Mouse (Mus musculus): ENCODE measurements around the gene Gsta1.
"Not testable (repeated sequence)": the region's sequence is repeated elsewhere in the genome, so short reads cannot be mapped to it uniquely, and the experiment has no call there.

Gene Gsta1

GRCm38 (mm10) chr9:78230461-78230860 lies at the start of gene Gsta1:
Gene Gsta1 (plus strand): TSS chr9:78230656.
- not testable (repeated sequence) for DNase-seq (ENCODE audit: low read depth, low spot score)

GRCm38 (mm10) chr9:78182474-78182873 lies 48.0 kb upstream of the Gsta1 start, which contains the start of gene Gsta4:
Gene Gsta4 (plus strand): TSS chr9:78182774.
- not testable (repeated sequence) for DNase-seq (ENCODE audit: low read depth, low spot score)

GRCm38 (mm10) chr9:78185686-78186085 lies 44.8 kb upstream of the Gsta1 start:
- DNase-seq (ENCODE audit: low read depth, low spot score), result no peak

GRCm38 (mm10) chr9:78188910-78189309 lies 41.5 kb upstream of the Gsta1 start:
- no peak for DNase-seq (ENCODE audit: low read depth, low spot score)

GRCm38 (mm10) chr9:78190651-78191634 lies 39.5 kb upstream of the Gsta1 start:
- DNase-seq (ENCODE audit: low read depth, low spot score), result peak; percentile 100

GRCm38 (mm10) chr9:78191736-78192135 lies 38.7 kb upstream of the Gsta1 start:
- peak; percentile 99 for DNase-seq (ENCODE audit: low read depth, low spot score)

- peak; percentile 95 for DNase-seq (ENCODE audit: low read depth, low spot score)
Observed at GRCm38 (mm10) chr9:78193902-78194597, 36.4 kb upstream of the Gsta1 start.

DNA sequence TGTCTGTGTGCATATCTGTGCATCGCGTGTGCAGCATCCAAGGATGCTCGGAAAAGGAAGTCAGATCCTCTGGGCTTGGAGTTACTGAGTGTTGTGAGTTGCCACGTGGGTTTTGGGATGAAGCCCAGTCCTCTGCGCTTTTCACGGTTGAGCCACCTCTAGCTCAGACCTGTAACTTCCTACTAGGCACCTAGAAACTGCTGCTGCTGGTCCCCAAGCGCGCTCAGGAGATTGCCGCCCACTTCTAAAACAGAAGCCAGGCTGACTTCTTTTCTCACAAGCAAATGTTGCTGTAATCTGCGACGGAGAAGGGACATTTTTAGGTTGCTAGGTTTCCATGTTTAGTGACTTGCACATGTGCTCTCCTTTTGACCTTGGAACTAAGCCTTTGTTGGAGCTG lies 35.4 kb upstream of the Gsta1 start:
- peak; percentile 70 for DNase-seq (ENCODE audit: low read depth, low spot score)

DNA sequence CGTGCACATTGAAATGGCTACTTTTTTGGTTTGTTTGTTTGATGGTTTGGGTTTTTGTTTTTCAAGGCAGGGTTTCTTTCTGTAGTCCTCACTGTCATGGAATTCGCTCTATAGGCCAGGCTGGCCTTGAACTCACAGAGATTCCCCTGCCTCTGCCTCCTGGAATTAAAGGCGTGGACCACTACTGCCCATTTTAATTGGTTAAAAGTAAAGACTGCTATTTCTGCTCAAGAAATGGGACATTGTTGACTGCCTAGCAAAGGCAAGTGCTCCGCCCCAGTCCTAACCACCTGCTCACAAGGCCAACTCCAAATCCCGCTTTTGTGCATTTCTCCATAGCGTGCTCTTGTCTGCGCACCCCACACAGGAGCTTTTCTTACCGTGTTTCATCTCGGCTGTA lies 32.7 kb upstream of the Gsta1 start:
- DNase-seq (ENCODE audit: low read depth, low spot score), result peak; percentile 80

DNA sequence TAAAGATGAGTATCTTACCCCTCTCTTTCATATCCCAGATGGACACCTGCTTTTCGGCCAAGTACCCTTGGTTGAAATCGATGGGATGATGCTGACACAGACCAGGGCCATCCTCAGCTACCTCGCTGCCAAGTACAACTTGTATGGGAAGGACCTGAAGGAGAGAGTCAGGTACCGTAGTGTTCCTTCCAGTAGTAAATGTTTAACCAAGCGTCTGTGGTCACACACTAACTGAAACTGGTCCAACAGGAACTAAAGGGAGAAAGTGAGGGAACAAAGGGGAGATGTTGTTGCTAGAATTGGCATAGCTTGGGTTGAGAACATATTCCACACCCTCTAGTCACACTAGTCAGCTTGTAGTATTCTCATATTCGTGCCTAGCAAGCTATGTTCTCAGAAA lies 26.3 kb upstream of the Gsta1 start:
- DNase-seq (ENCODE audit: low read depth, low spot score), result no peak

DNA sequence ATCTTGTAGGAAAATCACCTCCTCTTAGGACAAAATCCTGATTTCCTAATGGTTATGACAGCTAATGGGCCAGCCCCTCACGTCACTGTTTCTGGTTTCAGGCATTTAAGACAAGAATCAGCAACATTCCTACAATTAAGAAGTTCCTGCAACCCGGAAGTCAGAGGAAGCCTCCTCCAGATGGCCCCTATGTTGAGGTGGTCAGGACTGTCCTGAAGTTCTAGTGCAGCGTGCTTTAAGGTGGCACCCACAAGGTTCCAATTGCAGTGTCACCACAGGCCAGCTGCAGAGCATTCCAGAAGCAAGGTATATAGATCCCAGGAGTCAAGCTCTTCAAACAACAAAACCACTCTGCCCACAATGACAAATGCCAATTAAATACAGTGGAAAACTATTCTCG lies 21.5 kb upstream of the Gsta1 start:
- no peak for DNase-seq (ENCODE audit: low read depth, low spot score)

- DNase-seq (ENCODE audit: low read depth, low spot score), result no peak
Observed at GRCm38 (mm10) chr9:78210079-78210478, 20.4 kb upstream of the Gsta1 start.

GRCm38 (mm10) chr9:78210821-78211220 lies 19.6 kb upstream of the Gsta1 start:
- no peak for DNase-seq (ENCODE audit: low read depth, low spot score)

DNA sequence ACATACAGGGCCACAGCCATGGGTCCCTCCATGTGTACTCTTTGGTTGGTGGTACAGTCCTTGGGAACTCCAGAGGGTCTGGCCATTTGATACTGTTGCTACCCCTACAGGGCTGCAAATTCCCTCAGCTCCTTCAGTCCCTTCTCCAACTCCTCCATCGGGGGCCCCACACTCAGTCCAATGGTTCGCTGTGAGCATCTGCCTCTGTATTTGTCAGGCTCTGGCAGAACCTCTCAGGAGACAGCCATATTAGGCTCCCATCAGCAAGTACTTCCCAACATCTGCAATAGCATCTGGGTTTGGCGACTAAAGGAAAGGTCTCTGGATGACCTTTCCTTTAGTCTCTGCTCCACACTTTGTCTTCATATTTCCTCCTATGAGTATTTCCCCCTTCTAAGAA lies 18.9 kb upstream of the Gsta1 start:
- DNase-seq (ENCODE audit: low read depth, low spot score), result no peak

DNA sequence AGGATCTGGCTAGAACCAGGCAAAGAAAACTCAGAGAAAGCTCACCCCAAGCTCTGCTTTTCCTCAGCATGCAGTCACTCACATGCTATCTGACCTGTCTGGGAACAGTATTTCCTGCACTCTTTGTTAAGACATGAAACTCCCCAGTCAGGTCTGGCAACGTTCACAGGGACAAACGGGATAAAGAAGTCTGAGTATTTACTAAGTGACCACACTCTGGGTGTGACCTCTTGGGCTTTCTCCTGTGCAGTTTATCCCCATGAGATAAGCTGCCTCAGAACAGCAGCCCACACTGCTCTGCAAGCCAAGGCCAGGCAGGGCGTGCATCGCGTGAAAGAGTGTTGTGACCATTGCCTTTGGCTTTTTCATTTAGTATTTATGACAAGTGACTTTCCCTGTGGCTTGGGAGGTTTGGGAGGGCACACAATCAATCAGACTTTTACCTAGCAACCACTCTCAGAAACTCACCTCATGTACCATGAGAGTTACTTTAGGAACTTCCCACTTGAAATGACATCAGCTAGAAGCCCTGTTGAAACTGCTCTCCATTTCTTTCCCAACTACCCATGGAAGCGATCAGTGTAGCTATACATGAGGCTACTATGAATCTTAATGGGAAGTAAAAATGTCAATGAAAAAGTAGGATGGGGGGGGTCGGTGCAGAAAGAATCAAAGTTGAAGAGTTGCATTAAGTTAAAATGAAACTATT lies 18.0 kb upstream of the Gsta1 start:
- no peak for DNase-seq (ENCODE audit: low read depth, low spot score)

DNA sequence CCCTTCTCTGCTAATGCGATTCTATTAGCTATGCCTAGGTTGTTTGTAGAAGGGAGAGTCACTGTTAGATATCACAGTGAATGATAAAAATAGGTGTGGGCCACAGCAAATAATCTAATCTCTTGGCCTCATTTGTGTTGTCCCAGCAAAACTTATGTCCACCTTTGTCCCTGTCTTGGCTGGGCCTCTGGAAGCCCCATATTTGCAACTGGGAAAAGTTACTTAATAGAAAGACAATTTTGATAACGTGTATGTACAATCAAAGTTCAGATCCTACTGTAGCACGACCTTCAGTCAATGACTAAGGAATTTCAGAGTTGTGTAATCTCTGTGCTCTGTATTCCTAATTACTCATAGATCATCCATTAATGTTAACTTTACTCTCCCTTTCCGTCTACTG lies 13.4 kb upstream of the Gsta1 start:
- no peak for DNase-seq (ENCODE audit: low read depth, low spot score)

GRCm38 (mm10) chr9:78222616-78223015 lies 7.8 kb upstream of the Gsta1 start:
- DNase-seq (ENCODE audit: low read depth, low spot score), result no peak

DNA sequence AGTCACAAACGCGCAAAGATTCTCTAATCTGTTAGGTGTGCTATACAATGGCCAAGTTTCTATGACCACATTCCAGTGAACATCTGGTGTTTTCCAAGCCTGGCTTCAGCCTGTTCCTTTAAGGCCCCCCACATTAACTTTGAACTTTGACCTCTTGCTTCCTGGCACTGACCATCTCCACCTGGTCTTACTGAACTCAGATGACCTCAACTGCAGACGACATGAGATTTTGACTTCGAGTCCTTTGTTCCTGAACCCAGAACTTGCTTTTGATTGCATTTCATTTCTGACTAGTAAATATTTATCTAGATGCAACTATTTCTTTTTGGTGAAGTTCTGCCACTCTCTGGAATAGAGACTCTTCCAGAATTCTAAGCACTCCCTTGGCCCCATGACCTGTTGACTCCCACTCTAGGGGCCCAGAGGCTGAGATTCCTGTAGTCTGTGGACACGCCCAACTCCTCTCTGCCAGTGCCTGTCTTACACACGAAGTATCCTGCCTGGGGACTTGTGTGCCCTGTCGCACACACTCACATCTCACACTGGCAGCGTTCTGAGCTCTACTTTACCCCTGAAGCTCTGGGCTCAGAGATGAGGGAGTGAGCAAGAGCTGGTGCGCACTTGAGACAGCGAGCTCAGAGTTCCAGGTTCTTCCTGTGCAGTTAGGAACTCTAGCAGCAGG lies 7.1 kb upstream of the Gsta1 start:
- DNase-seq (ENCODE audit: low read depth, low spot score), result peak; percentile 35

- no peak for DNase-seq (ENCODE audit: low read depth, low spot score)
Observed at GRCm38 (mm10) chr9:78224418-78224817, 6.0 kb upstream of the Gsta1 start.

DNA sequence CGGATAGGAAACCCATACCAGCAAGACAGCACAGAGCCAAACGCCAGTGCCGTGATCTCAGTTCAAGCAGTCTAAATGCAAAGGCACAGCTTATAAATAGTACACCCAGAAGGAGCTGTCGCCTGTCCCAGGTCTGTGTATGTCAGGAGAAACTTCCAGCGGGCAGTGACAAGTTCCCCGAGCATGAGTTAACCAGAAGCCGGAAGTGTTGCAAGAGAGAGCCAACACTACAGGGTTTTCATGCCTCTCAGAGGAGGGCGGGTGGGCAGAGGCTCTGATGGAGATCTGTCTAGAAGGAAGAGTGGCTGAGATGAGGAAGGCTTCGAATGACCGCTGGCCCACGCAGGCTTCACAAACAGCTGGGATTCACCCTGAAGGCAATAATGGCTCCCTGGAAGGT lies 5.2 kb upstream of the Gsta1 start:
- no peak for DNase-seq (ENCODE audit: low read depth, low spot score)

DNA sequence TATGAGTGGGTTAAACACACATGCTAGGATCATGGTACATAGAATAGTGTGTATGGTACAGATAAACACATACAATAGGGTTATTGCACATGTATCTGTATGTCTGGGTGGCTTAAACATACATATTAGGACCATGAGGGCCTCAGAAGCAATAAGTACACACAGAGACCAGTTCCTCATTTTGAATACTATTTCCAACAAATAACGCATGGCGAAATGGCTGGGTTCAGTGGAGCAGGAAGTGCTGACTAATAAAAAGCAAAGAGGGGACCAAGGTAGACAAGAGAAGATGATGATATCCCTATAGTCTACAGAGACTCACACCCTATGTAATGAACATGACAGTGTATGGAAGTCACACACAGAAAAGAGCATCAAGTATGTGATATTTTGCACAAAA lies 2.3 kb upstream of the Gsta1 start:
- DNase-seq (ENCODE audit: low read depth, low spot score), result no peak
